Mouse (Mus musculus): ENCODE results near the gene Fah.

- TF ChIP-seq CTCF (IDR thresholded peaks at IDR 0.05; ENCODE audit: extremely low read depth, insufficient read depth, insufficient read length, insufficient replicate concordance) (no peak), POLR2A (IDR thresholded peaks at IDR 0.05; ENCODE audit: low read depth, low read length) (no peak)
Observed at GRCm38 (mm10) chr7:84611609-84612008, 5.1 kb upstream of the Fah start.

Data from spleen, adult 2 months (tissue).